Mouse (Mus musculus) neural tube, embryonic 14.5 days (tissue): Measurements from ENCODE around the gene Tbc1d20. TPM values are rescaled to one million over a fixed set of nuclear protein-coding genes. Genes with fewer than 3 reads are reported as not detected.

Experiments used
- ATAC-seq: fragments of 200-750 bp; cut with Nextera tagmentation; 2 replicates; pipeline ENCODE4 v1.8.0; 2017; ENCODE audit warnings: low read depth, mild to moderate bottlenecking, moderate TSS enrichment, moderate library complexity
- H3K27ac ChIP-seq: fragments of 300-500 bp; sonication (generic); 2 replicates; pipeline ENCODE4 v1.5.1; 2014; ENCODE audit warnings: low read depth, mild to moderate bottlenecking, control low read depth, low read length, moderate library complexity, mixed read lengths
- H3K27me3 ChIP-seq: fragments of 300-500 bp; sonication (generic); 2 replicates; pipeline ENCODE4 v1.6.1; 2014; ENCODE audit warnings: low read length; ENCODE audit not compliant: control insufficient read depth, insufficient read depth
- H3K36me3 ChIP-seq: fragments of 300-500 bp; sonication (generic); 2 replicates; pipeline ENCODE4 v1.6.1; 2014; ENCODE audit warnings: low read length, mixed read lengths; ENCODE audit not compliant: control insufficient read depth, insufficient read depth
- H3K4me1 ChIP-seq: fragments of 300-500 bp; sonication (generic); 2 replicates; pipeline ENCODE4 v1.6.1; 2014; ENCODE audit warnings: low read length; ENCODE audit not compliant: control insufficient read depth, insufficient read depth
- H3K4me2 ChIP-seq: fragments of 300-500 bp; sonication (generic); 2 replicates; pipeline ENCODE4 v1.6.1; 2014; ENCODE audit warnings: mild to moderate bottlenecking, low read depth, low read length, control low read depth
- H3K4me3 ChIP-seq: fragments of 300-500 bp; sonication (generic); 2 replicates; pipeline ENCODE4 v1.5.1; 2014; ENCODE audit warnings: low read depth, low read length, control low read depth, mixed read lengths
- H3K9ac ChIP-seq: fragments of 300-500 bp; sonication (generic); replicated peaks from 2 replicates; pipeline ENCODE4 v1.6.1; 2014; ENCODE audit warnings: low read depth, mild to moderate bottlenecking, control low read depth, low read length, mixed read lengths
- H3K9me3 ChIP-seq: fragments of 300-500 bp; sonication (generic); 2 replicates; pipeline ENCODE4 v1.6.1; 2016; ENCODE audit warnings: low read length; ENCODE audit not compliant: control insufficient read depth
- WGBS: fragments of 180-500 bp; shearing (Covaris S2); extraction: QIAGEN DNeasy Blood & Tissue Kit; methylation state at CpG from one replicate; pipeline ENCODE4 v1.1.7; 2014; 5-methylcytosine and 5-hydroxymethylcytosine counted together
- polyA plus RNA-seq: library from polyadenylated mRNA; unstranded; fragments of >200 nt; fragmentation: Nextera tagmentation; extraction: Ambion mirVana; gene quantifications from 2 replicates; pipeline ENCODE4 v1.2.1, GENCODE M21; 2014

Tbc1d20 gene
- polyA plus RNA-seq, 1 experiment from 2014 or later = 28.0 TPM

DNA sequence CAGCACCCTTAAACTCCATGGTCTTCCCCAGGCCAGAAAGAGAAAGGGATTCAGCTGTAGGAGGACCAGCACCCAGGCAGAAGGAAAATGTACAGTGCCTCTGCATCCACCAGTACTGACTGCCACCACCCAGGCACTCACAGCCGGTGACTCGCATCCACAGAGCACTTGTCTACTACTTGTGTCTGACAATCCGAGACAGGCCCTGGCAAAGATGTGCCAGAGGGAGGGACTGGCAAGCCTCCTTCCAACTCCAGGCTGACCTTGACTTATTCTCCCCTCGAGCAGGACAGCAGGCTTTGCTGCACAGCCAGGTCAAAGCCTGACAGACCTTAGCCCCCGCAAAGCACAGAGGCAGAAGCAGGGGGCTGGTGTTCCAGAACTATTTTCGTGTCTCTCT is 23.4 kb downstream of the Tbc1d20 start:
- Histone ChIP-seq H3K4me3 (no peak overlapping the region), H3K9me3 (no peaks in the 10 kb centered on the region), H3K27me3 (no peaks in the 10 kb centered on the region), H3K36me3 (peaks cover 58% of the 10 kb centered on the region), H3K27ac (no peak overlapping the region), H3K4me1 (no peaks in the 10 kb centered on the region), H3K9ac (no peak overlapping the region), H3K4me2 (no peak overlapping the region)
- no peak for ATAC-seq
- WGBS = 84% methylated on average over 6 of the region's 6 CpGs

DNA sequence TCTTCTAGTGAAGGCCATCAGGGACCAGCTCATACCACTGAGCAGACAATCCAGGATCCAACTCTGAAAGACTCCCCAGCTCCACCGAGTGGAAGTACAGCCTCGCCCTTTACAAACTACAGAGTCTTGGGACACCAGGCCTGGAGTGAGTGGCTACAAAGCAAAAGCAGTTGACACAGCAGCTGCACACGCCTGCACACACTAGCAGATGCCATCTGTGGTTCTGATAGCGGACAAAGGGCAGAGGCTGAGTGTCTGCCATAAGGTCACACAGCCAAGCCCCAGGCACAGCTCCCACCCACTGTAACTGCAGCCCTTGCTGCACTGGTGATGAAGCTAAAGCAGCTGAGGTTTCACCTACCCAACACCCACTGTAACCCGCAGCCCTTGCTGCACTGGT is 27.9 kb downstream of the Tbc1d20 start:
- Histone ChIP-seq H3K4me3 (no peak overlapping the region), H3K9ac (no peak overlapping the region), H3K36me3 (peaks cover 63% of the 10 kb centered on the region), H3K4me1 (no peaks in the 10 kb centered on the region), H3K4me2 (no peak overlapping the region), H3K27me3 (no peaks in the 10 kb centered on the region), H3K27ac (no peak overlapping the region), H3K9me3 (no peaks in the 10 kb centered on the region)
- 88% methylated on average over 5 of the region's 5 CpGs for WGBS
- ATAC-seq = 0 out of 2 replicates have a peak, but pooled peaks have one; percentile 33

DNA sequence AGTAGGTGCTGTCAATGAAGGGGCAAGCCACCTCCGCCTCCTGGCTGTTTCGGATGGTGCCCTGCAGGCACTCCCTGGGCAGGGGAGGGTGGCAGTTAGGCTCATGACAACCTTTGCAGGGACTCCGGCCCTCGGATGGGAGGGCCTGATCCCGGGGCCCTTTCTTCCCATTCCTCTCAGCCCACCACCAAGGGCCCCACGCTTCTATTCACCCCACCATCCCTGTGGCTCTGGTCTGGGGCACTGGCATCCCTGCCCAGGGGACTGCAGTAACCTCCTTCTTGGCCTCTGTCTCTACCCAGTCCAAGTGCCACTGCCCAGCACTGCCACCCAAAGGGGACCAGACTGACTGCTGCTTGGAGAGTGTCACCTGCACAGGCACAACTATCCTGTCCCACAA is 28.6 kb downstream of the Tbc1d20 start:
- H3K9me3 ChIP-seq = no peaks in the 10 kb centered on the region
- H3K27me3 ChIP-seq = no peaks in the 10 kb centered on the region
- H3K4me1 ChIP-seq = no peaks in the 10 kb centered on the region
- peaks cover 67% of the 10 kb centered on the region for H3K36me3 ChIP-seq
- no peak overlapping the region for H3K9ac ChIP-seq
- H3K27ac ChIP-seq = no peak overlapping the region
- no peak overlapping the region for H3K4me3 ChIP-seq
- WGBS = 89% methylated on average over 6 of the region's 6 CpGs
- H3K4me2 ChIP-seq = no peak overlapping the region
- no peak for ATAC-seq

DNA sequence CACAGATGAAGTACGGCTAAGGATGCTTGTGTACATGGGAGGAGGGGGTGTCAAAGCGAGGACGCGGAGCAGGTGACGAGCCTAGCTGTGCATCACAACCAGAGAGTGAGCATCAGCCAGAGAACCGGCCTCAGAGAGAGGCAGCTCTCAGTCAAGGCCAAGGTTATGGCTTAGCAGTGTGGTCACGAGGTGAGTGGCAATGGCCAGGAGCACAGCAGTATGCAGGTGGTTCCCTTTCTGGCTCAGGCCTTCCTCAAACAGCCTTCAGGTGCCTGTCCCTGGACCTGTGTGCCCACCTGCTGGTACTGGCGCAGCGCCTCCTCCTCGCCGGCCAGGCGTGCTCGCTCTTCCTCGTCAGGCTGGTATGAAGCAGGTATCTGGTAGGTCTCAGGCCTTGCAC is 30.3 kb downstream of the Tbc1d20 start:
- Histone ChIP-seq H3K9me3 (no peaks in the 10 kb centered on the region), H3K9ac (no peak overlapping the region), H3K36me3 (peaks cover 68% of the 10 kb centered on the region), H3K27me3 (no peaks in the 10 kb centered on the region), H3K4me2 (no peak overlapping the region), H3K27ac (no peak overlapping the region), H3K4me3 (no peak overlapping the region), H3K4me1 (no peaks in the 10 kb centered on the region)
- WGBS = 96% methylated on average over 14 of the region's 14 CpGs
- no peak for ATAC-seq

DNA sequence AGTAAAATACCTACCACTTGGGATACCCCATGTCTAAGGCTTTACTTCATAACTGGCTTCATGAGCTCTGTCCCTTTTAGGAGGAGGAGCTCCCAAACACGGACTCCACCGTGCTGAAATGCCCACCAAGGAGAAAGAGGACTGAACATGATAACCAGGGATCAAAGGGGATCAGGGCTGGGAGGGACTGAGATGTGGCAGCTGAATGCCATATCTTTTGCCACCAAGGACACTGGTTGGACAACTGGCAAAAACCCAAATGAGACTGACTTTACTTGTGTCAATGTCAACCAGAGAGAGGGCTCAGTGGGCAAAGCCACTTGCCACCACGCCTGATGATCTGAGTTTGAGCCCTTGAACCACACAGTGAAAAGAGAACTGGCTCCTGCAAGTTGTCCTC is 31.2 kb downstream of the Tbc1d20 start:
- H3K9me3 ChIP-seq = no peaks in the 10 kb centered on the region
- no peak overlapping the region for H3K27ac ChIP-seq
- H3K27me3 ChIP-seq = no peaks in the 10 kb centered on the region
- H3K36me3 ChIP-seq = peaks cover 72% of the 10 kb centered on the region
- no peak for ATAC-seq
- no peak overlapping the region for H3K4me3 ChIP-seq
- H3K4me1 ChIP-seq = no peaks in the 10 kb centered on the region
- H3K9ac ChIP-seq = no peak overlapping the region
- WGBS = 90% methylated on average over 3 of the region's 3 CpGs
- H3K4me2 ChIP-seq = no peak overlapping the region

DNA sequence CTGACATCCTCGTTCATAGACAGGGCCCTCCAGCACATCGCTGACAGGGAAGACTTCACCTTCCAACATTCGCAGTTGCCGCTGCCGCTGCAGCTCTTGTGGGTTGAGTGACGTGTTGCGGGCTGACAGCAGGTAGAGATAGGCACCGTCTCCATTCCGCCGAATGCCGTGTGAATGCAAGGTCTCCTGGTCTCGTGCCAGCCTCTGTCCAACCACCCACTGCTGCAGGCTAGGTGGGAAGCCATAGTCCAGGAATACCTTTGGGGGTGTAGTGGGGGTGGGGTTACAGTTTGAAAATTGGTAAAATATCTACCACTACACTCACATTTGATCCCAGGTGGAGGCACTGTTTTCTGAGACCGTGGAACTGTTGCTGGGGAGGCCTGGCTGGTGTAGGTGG is 32.5 kb downstream of the Tbc1d20 start:
- no peak for ATAC-seq
- no peaks in the 10 kb centered on the region for H3K9me3 ChIP-seq
- H3K4me3 ChIP-seq = no peak overlapping the region
- no peak overlapping the region for H3K4me2 ChIP-seq
- no peak overlapping the region for H3K27ac ChIP-seq
- H3K36me3 ChIP-seq = peaks cover 72% of the 10 kb centered on the region
- H3K9ac ChIP-seq = no peak overlapping the region
- H3K4me1 ChIP-seq = peaks cover 7% of the 10 kb centered on the region; the same call in 1 of the 2 replicates
- WGBS = 94% methylated on average over 13 of the region's 13 CpGs
- no peaks in the 10 kb centered on the region for H3K27me3 ChIP-seq

DNA sequence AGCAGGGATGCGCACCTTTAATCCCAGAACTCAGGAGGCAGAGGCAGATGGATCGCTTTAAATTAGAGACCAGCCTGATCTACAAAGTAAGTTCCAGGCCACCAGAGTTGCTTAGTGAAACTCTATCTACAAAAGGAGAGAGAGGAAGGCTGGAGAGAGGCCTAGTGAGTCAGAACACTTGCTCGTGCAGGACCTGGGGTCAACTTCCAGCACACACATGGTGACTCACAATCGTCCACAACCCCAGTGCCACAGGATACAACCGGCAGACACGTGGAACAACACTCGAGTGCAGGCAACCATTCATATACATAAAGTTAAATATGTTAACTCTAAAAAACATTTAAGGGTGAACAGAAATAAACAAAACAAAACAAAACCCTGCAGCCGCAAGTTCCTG is 33.0 kb downstream of the Tbc1d20 start:
- peaks cover 67% of the 10 kb centered on the region for H3K36me3 ChIP-seq
- no peak for ATAC-seq

DNA sequence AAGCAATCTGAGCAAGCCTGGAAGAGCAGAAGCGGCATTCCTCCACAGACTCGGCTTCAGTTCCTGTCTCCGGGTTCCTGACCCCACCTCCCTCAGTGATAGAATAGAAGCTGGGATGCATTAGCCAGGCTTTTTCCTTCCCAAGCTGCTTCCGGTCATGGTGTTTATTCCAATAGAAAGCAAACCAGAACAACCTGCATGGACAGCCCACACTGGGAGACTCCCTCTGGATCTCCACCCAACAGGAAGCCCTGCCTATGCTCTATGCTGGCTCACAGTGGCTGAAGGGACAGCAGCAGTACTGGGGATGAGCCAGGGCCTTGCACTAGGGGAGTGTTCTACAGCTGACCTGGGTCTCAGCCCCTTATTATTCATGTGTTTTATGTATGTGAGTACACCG is 34.4 kb downstream of the Tbc1d20 start:
- peaks cover 56% of the 10 kb centered on the region for H3K36me3 ChIP-seq
- no peaks in the 10 kb centered on the region for H3K9me3 ChIP-seq
- H3K4me1 ChIP-seq = peaks cover 13% of the 10 kb centered on the region; the same call in 1 of the 2 replicates
- ATAC-seq = no peak
- no peak overlapping the region for H3K27ac ChIP-seq
- H3K4me3 ChIP-seq = no peak overlapping the region
- 85% methylated on average over 5 of the region's 5 CpGs for WGBS
- no peak overlapping the region for H3K4me2 ChIP-seq
- H3K27me3 ChIP-seq = peaks cover 2% of the 10 kb centered on the region; the same call in 1 of the 2 replicates
- H3K9ac ChIP-seq = no peak overlapping the region

More for the DNA sequence above, 33.0 kb downstream of the Tbc1d20 start:
- Histone ChIP-seq H3K27ac (no peak overlapping the region), H3K27me3 (no peaks in the 10 kb centered on the region), H3K4me2 (no peak overlapping the region), H3K4me1 (peaks cover 12% of the 10 kb centered on the region; the same call in 1 of the 2 replicates), H3K9ac (no peak overlapping the region), H3K4me3 (no peak overlapping the region), H3K9me3 (no peaks in the 10 kb centered on the region)
- 93% methylated on average over 8 of the region's 8 CpGs for WGBS

DNA sequence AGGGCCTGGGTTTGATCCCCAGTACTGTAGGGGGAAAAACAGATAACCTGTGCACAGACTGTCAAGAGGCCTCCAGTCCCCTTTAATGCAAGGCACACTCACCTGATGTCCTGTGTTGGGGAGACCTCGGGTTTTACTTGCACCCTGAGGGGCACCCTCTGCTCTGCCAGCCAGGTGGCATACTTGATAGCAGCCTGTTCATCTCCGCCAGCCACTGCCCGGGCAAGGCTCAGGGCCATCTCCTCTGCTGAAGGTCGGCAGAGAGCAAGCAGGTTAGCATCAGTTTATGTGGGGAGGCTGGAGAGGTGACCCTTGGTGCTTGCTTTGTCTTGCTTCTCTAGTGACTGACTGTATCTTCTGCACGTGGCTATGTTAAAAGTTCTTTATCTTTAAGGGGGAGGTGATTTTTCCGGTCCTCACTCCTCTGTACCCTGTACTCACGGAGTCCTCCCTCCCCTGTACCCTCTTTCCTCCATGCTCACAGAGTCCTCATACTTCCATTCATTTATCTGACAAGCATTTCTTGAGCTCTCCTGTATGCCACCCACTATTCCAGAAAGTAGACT is 37.3 kb downstream of the Tbc1d20 start:
- Histone ChIP-seq H3K9me3 (no peaks in the 10 kb centered on the region), H3K4me3 (peak overlapping the region; percentile 93), H3K9ac (no peak overlapping the region), H3K27ac (no peak overlapping the region), H3K4me1 (peaks cover 13% of the 10 kb centered on the region; the same call in 1 of the 2 replicates), H3K36me3 (peaks cover 29% of the 10 kb centered on the region), H3K4me2 (peak overlapping the region; percentile 79; the same call in 1 of the 2 replicates), H3K27me3 (peaks cover 2% of the 10 kb centered on the region; the same call in 1 of the 2 replicates)
- 76% methylated on average over 7 of the region's 7 CpGs for WGBS
- ATAC-seq = no peak
